Mouse (Mus musculus) embryonic fibroblast, embryonic 13.5 days (primary cell): Measurements from ENCODE around the gene Cck.

Experiments
- CTCF ChIP-seq: IDR thresholded peaks from 2 replicates; pipeline ENCODE4 v1.5.1; 2011; ENCODE audit warnings: mild to moderate bottlenecking, control low read depth, low read length, moderate library complexity, borderline replicate concordance; ENCODE audit not compliant: insufficient read depth
- POLR2A ChIP-seq: IDR thresholded peaks from 2 replicates; pipeline ENCODE4 v1.6.1; 2011; ENCODE audit warnings: low read depth, mild to moderate bottlenecking, control low read depth, low read length, moderate library complexity

DNA sequence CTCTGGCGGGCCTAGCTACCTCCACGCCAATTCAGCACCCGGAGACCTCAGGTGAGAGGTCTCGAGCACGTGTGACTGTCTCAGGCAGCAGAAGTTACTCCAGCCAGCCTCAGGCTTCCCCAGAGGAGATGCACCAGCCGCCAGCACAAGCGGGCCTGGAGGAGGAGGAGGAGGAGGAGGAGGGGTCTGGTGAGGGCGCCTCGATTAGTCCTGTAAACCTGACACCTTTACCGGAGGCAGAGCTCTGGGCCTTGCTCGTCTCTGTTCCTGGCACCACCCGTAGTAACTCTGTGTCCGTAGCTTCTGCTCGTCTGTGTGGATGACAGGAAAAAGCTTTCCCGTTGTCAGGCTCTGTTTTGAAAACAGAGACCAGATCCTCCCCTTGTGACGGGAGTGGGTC lies 35.0 kb downstream of the Cck start:
- TF ChIP-seq POLR2A (no peak), CTCF (no peak)
